Mouse (Mus musculus) hindbrain, embryonic 10.5 days (tissue): ENCODE results near the gene Ttc6. TPM values are rescaled to one million over a fixed set of nuclear protein-coding genes. Genes with fewer than 3 reads are reported as not detected.
A peak's percentile ranks its signal among the peaks of the same experiment; 100 is the strongest.

ENCODE experiments used
- DNase-seq: peaks from one replicate; pipeline ENCODE4 v3.0.0-alpha.2; 2017; ENCODE audit warnings: low spot score
- H3K27ac ChIP-seq: fragments of 300-500 bp; sonication (generic); 2 replicates; pipeline ENCODE4 v1.5.1; 2016; ENCODE audit warnings: mild to moderate bottlenecking, moderate library complexity
- H3K27me3 ChIP-seq: fragments of 300-500 bp; sonication (generic); 2 replicates; pipeline ENCODE4 v1.6.1; 2016; ENCODE audit warnings: mild to moderate bottlenecking; ENCODE audit not compliant: poor library complexity, insufficient read depth, severe bottlenecking
- H3K36me3 ChIP-seq: fragments of 300-500 bp; sonication (generic); 2 replicates; pipeline ENCODE4 v1.6.1; 2016; ENCODE audit warnings: mild to moderate bottlenecking, moderate library complexity
- H3K4me1 ChIP-seq: fragments of 300-500 bp; sonication (generic); replicated peaks from 2 replicates; pipeline ENCODE4 v1.6.1; 2016; ENCODE audit warnings: mild to moderate bottlenecking
- H3K4me3 ChIP-seq: fragments of 300-500 bp; sonication (generic); 2 replicates; pipeline ENCODE4 v1.5.1; 2016; ENCODE audit warnings: mild to moderate bottlenecking, moderate library complexity
- H3K9me3 ChIP-seq: fragments of 300-500 bp; sonication (generic); 2 replicates; pipeline ENCODE4 v1.6.1; 2016; ENCODE audit warnings: mild to moderate bottlenecking, moderate library complexity
- WGBS: fragments of 180-500 bp; shearing (Covaris S2); methylation state at CpG from one replicate; pipeline ENCODE4 v1.1.7; 2016; 5-methylcytosine and 5-hydroxymethylcytosine counted together
- polyA plus RNA-seq: library from polyadenylated mRNA; unstranded; fragments of >200 nt; fragmentation: Nextera tagmentation; extraction: Ambion mirVana; gene quantifications from 2 replicates; pipeline ENCODE4 v1.2.1, GENCODE M21; 2016

The Ttc6 gene
- 0.58 and 0.59 TPM in 2 replicates for polyA plus RNA-seq

GRCm38 (mm10) chr12:57563909-57564308, at the start of gene Ttc6:
Gene Ttc6, plus strand, starts transcription at chr12:57564113.
- 0 out of 2 replicates have a peak, but pooled peaks cover 6% of the 10 kb centered on the region for H3K27me3 ChIP-seq
- H3K4me3 ChIP-seq = no peak within 1 kb of the TSS
- DNase-seq = no peak
- 81% methylated on average over 6 of the region's 6 CpGs for WGBS
- H3K27ac ChIP-seq = no peak within 1 kb of the TSS
- no peaks in the 10 kb centered on the region for H3K9me3 ChIP-seq
- no peaks in the 10 kb centered on the region for H3K36me3 ChIP-seq
- H3K4me1 ChIP-seq = no peaks in the 10 kb centered on the region

- Histone ChIP-seq H3K9me3 (no peaks in the 10 kb centered on the region), H3K27me3 (no peaks in the 10 kb centered on the region), H3K27ac (no peak overlapping the region), H3K4me1 (no peaks in the 10 kb centered on the region), H3K4me3 (no peak overlapping the region), H3K36me3 (no peaks in the 10 kb centered on the region)
- WGBS = 69% methylated on average over 1 of the region's 1 CpGs
- no peak for DNase-seq
These were observed 49.4 kb upstream of the Ttc6 start for GRCm38 (mm10) chr12:57514552-57514951.

GRCm38 (mm10) chr12:57515702-57516377, 48.1 kb upstream of the Ttc6 start:
- WGBS = 55% methylated on average over 12 of the region's 12 CpGs
- no peaks in the 10 kb centered on the region for H3K36me3 ChIP-seq
- H3K27me3 ChIP-seq = no peaks in the 10 kb centered on the region
- no peak for DNase-seq
- H3K27ac ChIP-seq = no peak overlapping the region
- no peak overlapping the region for H3K4me3 ChIP-seq
- H3K9me3 ChIP-seq = no peaks in the 10 kb centered on the region
- H3K4me1 ChIP-seq = no peaks in the 10 kb centered on the region

- Histone ChIP-seq H3K27me3 (peaks cover 53% of the 10 kb centered on the region), H3K36me3 (no peaks in the 10 kb centered on the region), H3K4me1 (peaks cover 8% of the 10 kb centered on the region), H3K27ac (no peak overlapping the region), H3K4me3 (no peak overlapping the region), H3K9me3 (no peaks in the 10 kb centered on the region)
- no peak for DNase-seq
- WGBS = 85% methylated on average over 4 of the region's 4 CpGs
These were observed 35.6 kb upstream of the Ttc6 start for GRCm38 (mm10) chr12:57528335-57528734.

- H3K27ac ChIP-seq = no peak overlapping the region
- 6% methylated on average over 9 of the region's 9 CpGs for WGBS
- no peaks in the 10 kb centered on the region for H3K36me3 ChIP-seq
- peaks cover 74% of the 10 kb centered on the region for H3K27me3 ChIP-seq
- DNase-seq = no peak
- peaks cover 19% of the 10 kb centered on the region for H3K4me1 ChIP-seq
- H3K9me3 ChIP-seq = no peaks in the 10 kb centered on the region
- no peak overlapping the region for H3K4me3 ChIP-seq
These were observed 33.4 kb upstream of the Ttc6 start for GRCm38 (mm10) chr12:57530474-57530873.

- Histone ChIP-seq H3K27me3 (peaks cover 100% of the 10 kb centered on the region), H3K36me3 (no peaks in the 10 kb centered on the region), H3K4me1 (peaks cover 35% of the 10 kb centered on the region), H3K9me3 (no peaks in the 10 kb centered on the region), H3K27ac (peak overlapping the region; percentile 59; the same call in 1 of the 2 replicates), H3K4me3 (peak overlapping the region; percentile 44)
- no peak for DNase-seq
- WGBS = under 1% methylated on average over 5 of the region's 6 CpGs
These were observed 29.4 kb upstream of the Ttc6 start for GRCm38 (mm10) chr12:57534517-57534878.

GRCm38 (mm10) chr12:57534879-57535611, 28.9 kb upstream of the Ttc6 start:
- Histone ChIP-seq H3K36me3 (no peaks in the 10 kb centered on the region), H3K4me1 (peaks cover 37% of the 10 kb centered on the region), H3K9me3 (no peaks in the 10 kb centered on the region), H3K27ac (peak overlapping the region; percentile 60), H3K4me3 (peak overlapping the region; percentile 44), H3K27me3 (peaks cover 100% of the 10 kb centered on the region)
- WGBS = under 1% methylated on average over 39 of the region's 39 CpGs
- DNase-seq = peak; percentile 58

GRCm38 (mm10) chr12:57536056-57536908, 27.6 kb upstream of the Ttc6 start:
- no peak for DNase-seq
- Histone ChIP-seq H3K4me3 (no peak overlapping the region), H3K27me3 (peaks cover 100% of the 10 kb centered on the region), H3K4me1 (peaks cover 28% of the 10 kb centered on the region), H3K36me3 (no peaks in the 10 kb centered on the region), H3K9me3 (no peaks in the 10 kb centered on the region), H3K27ac (no peak overlapping the region)
- WGBS = 2% methylated on average over 25 of the region's 25 CpGs

- peaks cover 31% of the 10 kb centered on the region for H3K4me1 ChIP-seq
- DNase-seq = no peak
- H3K27me3 ChIP-seq = peaks cover 100% of the 10 kb centered on the region
- H3K4me3 ChIP-seq = no peak overlapping the region
- H3K9me3 ChIP-seq = no peaks in the 10 kb centered on the region
- WGBS = 2% methylated on average over 11 of the region's 11 CpGs
- no peak overlapping the region for H3K27ac ChIP-seq
- H3K36me3 ChIP-seq = no peaks in the 10 kb centered on the region
These were observed 26.8 kb upstream of the Ttc6 start for GRCm38 (mm10) chr12:57536909-57537670.

- H3K4me3 ChIP-seq = peak overlapping the region; percentile 50
- no peak overlapping the region for H3K27ac ChIP-seq
- DNase-seq = no peak
- H3K36me3 ChIP-seq = no peaks in the 10 kb centered on the region
- H3K9me3 ChIP-seq = no peaks in the 10 kb centered on the region
- peaks cover 40% of the 10 kb centered on the region for H3K4me1 ChIP-seq
- peaks cover 100% of the 10 kb centered on the region for H3K27me3 ChIP-seq
- WGBS = under 1% methylated on average over 21 of the region's 21 CpGs
These were observed 25.9 kb upstream of the Ttc6 start for GRCm38 (mm10) chr12:57537791-57538587.

- Histone ChIP-seq H3K4me1 (peaks cover 45% of the 10 kb centered on the region), H3K36me3 (no peaks in the 10 kb centered on the region), H3K9me3 (no peaks in the 10 kb centered on the region), H3K27ac (peak overlapping the region; percentile 56; the same call in 1 of the 2 replicates), H3K27me3 (peaks cover 100% of the 10 kb centered on the region), H3K4me3 (peak overlapping the region; percentile 50)
- peak; percentile 76 for DNase-seq
- under 1% methylated on average over 63 of the region's 63 CpGs for WGBS
These were observed 25.0 kb upstream of the Ttc6 start for GRCm38 (mm10) chr12:57538588-57539550.
